Mouse (Mus musculus) heart, embryonic 12.5 days (tissue): ENCODE measurements around the gene Dhx57. TPM values are rescaled to one million over a fixed set of nuclear protein-coding genes. Genes with fewer than 3 reads are reported as not detected.
"Not testable (repeated sequence)": the region's sequence is repeated elsewhere in the genome, so short reads cannot be mapped to it uniquely, and the experiment has no call there.

Source experiments
- ATAC-seq: fragments of 200-750 bp; cut with Nextera tagmentation; 2 replicates; pipeline ENCODE4 v1.8.0; 2017; ENCODE audit warnings: moderate TSS enrichment, moderate library complexity; ENCODE audit not compliant: insufficient number of reproducible peaks, low FRiP score
- H3K27ac ChIP-seq: fragments of 300-500 bp; sonication (generic); 2 replicates; pipeline ENCODE4 v1.5.1; 2016; ENCODE audit warnings: mild to moderate bottlenecking, moderate library complexity; ENCODE audit not compliant: poor library complexity, severe bottlenecking
- H3K27me3 ChIP-seq: fragments of 300-500 bp; sonication (generic); replicated peaks from 2 replicates; pipeline ENCODE4 v1.6.1; 2016; ENCODE audit warnings: mild to moderate bottlenecking, moderate library complexity
- H3K36me3 ChIP-seq: fragments of 300-500 bp; sonication (generic); 2 replicates; pipeline ENCODE4 v1.6.1; 2016; ENCODE audit warnings: mild to moderate bottlenecking, moderate library complexity
- H3K4me1 ChIP-seq: fragments of 300-500 bp; sonication (generic); replicated peaks from 2 replicates; pipeline ENCODE4 v1.6.1; 2016; ENCODE audit warnings: mild to moderate bottlenecking
- H3K4me2 ChIP-seq: fragments of 300-500 bp; sonication (generic); 2 replicates; pipeline ENCODE4 v1.6.1; 2016; ENCODE audit warnings: mild to moderate bottlenecking, moderate library complexity
- H3K4me3 ChIP-seq: fragments of 300-500 bp; sonication (generic); 2 replicates; pipeline ENCODE4 v1.5.1; 2016; ENCODE audit warnings: mild to moderate bottlenecking
- H3K9ac ChIP-seq: fragments of 300-500 bp; sonication (generic); 2 replicates; pipeline ENCODE4 v1.6.1; 2016; ENCODE audit warnings: mild to moderate bottlenecking, moderate library complexity
- H3K9me3 ChIP-seq: fragments of 300-500 bp; sonication (generic); replicated peaks from 2 replicates; pipeline ENCODE4 v1.6.1; 2016; ENCODE audit warnings: mild to moderate bottlenecking, moderate library complexity
- WGBS: fragments of 180-500 bp; shearing (Covaris S2); methylation state at CpG from one replicate; pipeline ENCODE4 v1.1.7; 2016; 5-methylcytosine and 5-hydroxymethylcytosine counted together
- polyA plus RNA-seq: library from polyadenylated mRNA; unstranded; fragments of >200 nt; fragmentation: Nextera tagmentation; extraction: Ambion mirVana; gene quantifications from 2 replicates; pipeline ENCODE4 v1.2.1, GENCODE M21; 2016

Gene Dhx57
- polyA plus RNA-seq, 1 experiment from 2014 or later: 13.8 TPM

DNA sequence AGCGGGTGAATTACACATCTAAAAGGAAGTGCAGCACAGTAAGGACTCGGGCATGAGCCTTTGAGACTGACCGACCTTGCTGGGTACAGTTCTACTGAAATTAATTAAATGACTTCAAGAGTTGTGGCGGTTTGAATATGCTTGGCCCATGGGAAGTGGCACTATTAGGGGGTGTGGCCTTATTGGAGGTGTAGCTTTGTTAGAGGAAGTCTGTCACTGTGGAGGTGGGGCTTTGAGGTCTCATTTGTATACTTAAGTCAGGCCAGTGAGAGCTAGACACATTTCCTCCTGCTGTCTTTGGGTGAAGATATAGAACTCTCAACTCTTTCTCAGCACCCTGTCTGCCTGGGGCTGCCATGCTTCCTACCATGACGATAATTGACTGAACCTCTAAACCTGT lies 35.9 kb downstream of the Dhx57 start:
- 94% methylated on average over 5 of the region's 5 CpGs for WGBS
- no peak for ATAC-seq
- Histone ChIP-seq H3K27me3 (no peaks in the 10 kb centered on the region), H3K9me3 (0 out of 2 replicates have a peak, but pooled peaks cover 9% of the 10 kb centered on the region), H3K4me3 (no peak overlapping the region), H3K27ac (peak overlapping the region; percentile 85), H3K4me1 (peaks cover 27% of the 10 kb centered on the region), H3K36me3 (peaks cover 78% of the 10 kb centered on the region), H3K4me2 (0 out of 2 replicates have a peak overlapping the region, but pooled peaks have one; percentile 59), H3K9ac (0 out of 2 replicates have a peak overlapping the region, but pooled peaks have one; percentile 11)

DNA sequence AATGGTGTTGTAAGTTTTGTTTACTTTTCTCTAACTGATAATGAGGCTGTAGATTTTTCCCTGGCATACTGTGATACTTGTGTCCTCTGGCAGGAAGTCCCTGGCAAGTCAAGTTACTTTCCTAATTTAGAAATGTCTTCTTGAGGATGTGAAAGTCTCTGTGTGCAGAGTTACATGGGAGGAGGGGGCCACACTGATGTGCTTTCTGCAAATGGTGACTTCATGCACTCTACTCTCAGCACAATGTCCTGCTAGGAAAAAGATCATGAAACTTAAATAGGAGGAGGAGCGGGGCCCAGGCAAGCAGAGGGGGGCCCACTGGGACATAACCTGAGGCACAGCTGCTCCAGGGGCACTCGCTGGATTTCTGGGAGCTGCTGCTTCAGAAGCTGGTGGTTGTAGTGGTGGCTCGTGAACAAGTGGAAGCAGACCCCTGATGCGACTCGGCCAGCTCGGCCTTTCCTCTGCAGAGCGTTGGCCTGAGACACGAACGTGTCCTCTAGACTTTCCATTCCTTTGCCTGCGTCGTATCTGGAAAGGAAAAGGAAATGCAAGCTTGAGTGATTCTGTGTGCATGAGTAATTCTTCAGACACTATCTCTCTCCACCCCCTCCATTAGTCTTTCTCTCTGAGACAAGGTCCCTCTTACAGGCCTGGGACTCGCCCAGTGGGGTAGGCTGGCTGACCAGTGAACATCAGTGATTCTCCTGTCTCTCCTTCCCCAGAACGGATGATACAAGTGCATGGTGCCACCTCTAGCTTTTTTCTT lies 37.3 kb downstream of the Dhx57 start:
- peak; percentile 63 for ATAC-seq
- H3K4me2 ChIP-seq: no peak overlapping the region
- no peak overlapping the region for H3K4me3 ChIP-seq
- H3K9me3 ChIP-seq: 0 out of 2 replicates have a peak, but pooled peaks cover 9% of the 10 kb centered on the region
- peaks cover 27% of the 10 kb centered on the region for H3K4me1 ChIP-seq
- H3K27me3 ChIP-seq: no peaks in the 10 kb centered on the region
- peaks cover 79% of the 10 kb centered on the region for H3K36me3 ChIP-seq
- WGBS: 59% methylated on average over 13 of the region's 13 CpGs
- peak overlapping the region; percentile 88 for H3K27ac ChIP-seq
- H3K9ac ChIP-seq: no peak overlapping the region

DNA sequence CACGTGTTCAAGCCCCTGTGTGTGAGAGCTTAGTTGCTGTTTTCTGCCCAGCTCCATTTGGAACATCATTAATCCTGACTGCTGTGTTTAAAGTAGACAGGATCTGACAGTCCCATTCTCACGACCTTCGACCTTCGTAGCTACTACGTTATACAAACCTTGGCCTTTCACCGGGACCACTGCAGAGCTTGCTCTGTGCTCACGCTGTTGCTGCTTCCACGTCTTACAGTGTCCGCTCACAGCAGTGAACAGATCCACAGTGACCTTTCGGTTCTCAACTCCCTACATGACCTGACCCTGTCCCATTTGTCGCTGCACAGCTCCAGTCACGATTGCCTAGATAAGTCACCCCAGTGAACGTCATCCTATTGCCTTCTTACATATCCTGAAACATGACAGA lies 47.2 kb downstream of the Dhx57 start:
- no peak for ATAC-seq
- Histone ChIP-seq H3K9me3 (no peaks in the 10 kb centered on the region), H3K36me3 (peaks cover 91% of the 10 kb centered on the region), H3K27me3 (no peaks in the 10 kb centered on the region), H3K9ac (no peak overlapping the region), H3K4me2 (no peak overlapping the region), H3K27ac (no peak overlapping the region), H3K4me1 (no peaks in the 10 kb centered on the region), H3K4me3 (no peak overlapping the region)
- 65% methylated on average over 13 of the region's 13 CpGs for WGBS

GRCm38 (mm10) chr17:80241594-80241993 lies 48.7 kb downstream of the Dhx57 start:
- H3K4me3 ChIP-seq: no peak overlapping the region
- no peak overlapping the region for H3K27ac ChIP-seq
- no peaks in the 10 kb centered on the region for H3K4me1 ChIP-seq
- no peaks in the 10 kb centered on the region for H3K9me3 ChIP-seq
- no peak overlapping the region for H3K9ac ChIP-seq
- H3K4me2 ChIP-seq: no peak overlapping the region
- peaks cover 84% of the 10 kb centered on the region for H3K36me3 ChIP-seq
- WGBS: 90% methylated on average over 9 of the region's 9 CpGs
- no peaks in the 10 kb centered on the region for H3K27me3 ChIP-seq
- ATAC-seq: no peak

GRCm38 (mm10) chr17:80237475-80237874 lies 52.8 kb downstream of the Dhx57 start:
- Histone ChIP-seq H3K36me3 (peaks cover 47% of the 10 kb centered on the region), H3K4me1 (no peaks in the 10 kb centered on the region), H3K4me3 (no peak overlapping the region), H3K9ac (no peak overlapping the region), H3K4me2 (no peak overlapping the region), H3K27ac (no peak overlapping the region), H3K27me3 (no peaks in the 10 kb centered on the region), H3K9me3 (no peaks in the 10 kb centered on the region)
- ATAC-seq: no peak
- 83% methylated on average over 5 of the region's 5 CpGs for WGBS

GRCm38 (mm10) chr17:80236805-80237204 lies 53.5 kb downstream of the Dhx57 start:
- Histone ChIP-seq H3K9ac (no peak overlapping the region), H3K27ac (no peak overlapping the region), H3K4me3 (no peak overlapping the region), H3K27me3 (no peaks in the 10 kb centered on the region), H3K4me2 (no peak overlapping the region), H3K36me3 (peaks cover 41% of the 10 kb centered on the region), H3K4me1 (no peaks in the 10 kb centered on the region), H3K9me3 (no peaks in the 10 kb centered on the region)
- 89% methylated on average over 3 of the region's 3 CpGs for WGBS
- ATAC-seq: no peak

DNA sequence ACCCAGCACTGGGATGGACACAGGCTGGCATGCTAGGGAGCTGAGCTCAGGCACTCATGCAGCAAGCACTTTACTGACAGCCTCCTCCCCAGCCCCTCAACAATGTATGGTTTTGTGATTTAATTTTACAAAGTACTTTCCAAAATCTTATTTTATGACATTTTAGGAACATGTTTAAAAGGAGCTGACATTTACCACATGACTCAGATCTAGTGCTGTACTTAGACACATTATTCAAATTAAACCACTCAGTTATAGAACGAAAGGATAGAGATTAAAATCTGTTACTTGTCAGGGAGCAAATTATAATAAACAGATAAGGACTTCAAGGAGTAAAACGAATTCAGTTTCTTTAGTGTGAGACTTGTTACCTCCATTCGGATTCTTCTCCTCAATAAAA lies 54.8 kb downstream of the Dhx57 start:
- Histone ChIP-seq H3K27me3 (no peaks in the 10 kb centered on the region), H3K4me3 (no peak overlapping the region), H3K36me3 (peaks cover 30% of the 10 kb centered on the region), H3K27ac (no peak overlapping the region), H3K9me3 (no peaks in the 10 kb centered on the region), H3K9ac (no peak overlapping the region), H3K4me1 (no peaks in the 10 kb centered on the region), H3K4me2 (no peak overlapping the region)
- ATAC-seq: no peak
- WGBS: 82% methylated on average over 3 of the region's 3 CpGs

DNA sequence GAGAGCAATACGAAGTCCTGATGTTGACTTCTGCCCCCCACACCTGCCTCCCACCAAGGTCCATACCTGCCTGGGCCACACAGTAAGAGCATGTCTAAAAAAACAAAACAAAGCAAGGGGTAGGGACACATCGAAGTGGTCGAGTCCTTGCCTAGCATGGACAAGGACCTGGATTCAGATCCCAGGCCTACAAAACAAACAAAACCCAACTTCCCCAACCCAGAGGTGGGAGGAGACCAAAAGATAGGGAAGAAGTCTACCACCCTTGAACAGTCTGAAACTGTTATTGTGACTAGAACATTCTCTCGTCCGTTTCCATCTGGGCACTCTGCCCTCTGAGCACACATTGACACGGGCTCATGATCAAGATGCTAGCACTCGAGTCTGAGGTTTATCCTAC lies 55.9 kb downstream of the Dhx57 start:
- no peak overlapping the region for H3K27ac ChIP-seq
- no peaks in the 10 kb centered on the region for H3K27me3 ChIP-seq
- H3K4me3 ChIP-seq: no peak overlapping the region
- H3K36me3 ChIP-seq: peaks cover 20% of the 10 kb centered on the region
- H3K9me3 ChIP-seq: no peaks in the 10 kb centered on the region
- H3K4me2 ChIP-seq: no peak overlapping the region
- H3K4me1 ChIP-seq: no peaks in the 10 kb centered on the region
- WGBS: 81% methylated on average over 7 of the region's 7 CpGs
- ATAC-seq: no peak
- H3K9ac ChIP-seq: no peak overlapping the region

DNA sequence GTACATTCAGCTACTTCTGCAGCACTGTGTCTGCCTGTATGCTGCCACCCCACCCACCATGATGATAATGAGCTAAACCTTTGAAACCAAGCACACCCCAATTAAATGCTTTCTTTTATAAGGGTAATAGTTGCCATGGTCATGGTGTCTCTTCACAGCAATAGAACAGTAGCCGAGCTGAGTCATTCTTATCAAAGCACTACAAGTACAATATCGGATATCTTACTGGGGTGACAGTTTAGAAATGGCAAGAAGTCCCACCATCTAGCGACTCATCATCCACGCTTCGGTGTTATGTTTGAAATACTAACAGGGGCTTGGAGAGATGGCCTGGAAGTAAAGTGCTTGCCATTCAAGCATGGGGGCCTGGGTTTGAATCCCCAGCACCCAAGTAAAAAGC lies 56.4 kb downstream of the Dhx57 start:
- ATAC-seq: no peak
- Histone ChIP-seq H3K4me1 (no peaks in the 10 kb centered on the region), H3K9ac (no peak overlapping the region), H3K27ac (no peak overlapping the region), H3K36me3 (peaks cover 21% of the 10 kb centered on the region), H3K9me3 (no peaks in the 10 kb centered on the region), H3K27me3 (no peaks in the 10 kb centered on the region), H3K4me2 (no peak overlapping the region), H3K4me3 (no peak overlapping the region)
- WGBS: 90% methylated on average over 5 of the region's 5 CpGs

DNA sequence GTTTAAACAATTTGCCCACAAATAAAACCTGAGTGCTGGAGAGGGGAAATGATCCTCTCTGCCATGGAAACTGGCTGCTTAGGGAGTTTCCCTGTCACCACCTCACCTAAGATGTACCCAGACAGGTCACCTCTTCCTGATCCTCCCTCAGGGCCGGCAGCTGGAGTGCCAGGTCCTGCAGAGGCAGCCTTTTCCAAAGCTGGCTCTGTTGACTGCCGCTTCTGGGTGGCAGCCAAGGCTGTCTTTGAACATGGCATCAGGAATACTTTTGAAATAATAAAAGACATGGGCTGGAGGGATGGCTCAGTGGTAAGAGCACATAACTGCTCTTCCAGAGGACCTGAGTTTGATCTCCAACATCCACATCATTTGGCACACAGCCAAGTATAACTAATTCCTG lies 60.9 kb downstream of the Dhx57 start:
- Histone ChIP-seq H3K27me3 (no peaks in the 10 kb centered on the region), H3K36me3 (peaks cover 20% of the 10 kb centered on the region; the same call in 1 of the 2 replicates), H3K27ac (no peak overlapping the region), H3K4me2 (no peak overlapping the region), H3K9ac (no peak overlapping the region), H3K9me3 (no peaks in the 10 kb centered on the region), H3K4me3 (no peak overlapping the region), H3K4me1 (0 out of 2 replicates have a peak, but pooled peaks cover 4% of the 10 kb centered on the region)
- no peak for ATAC-seq
- 88% methylated on average over 2 of the region's 2 CpGs for WGBS

- H3K4me3 ChIP-seq: peak overlapping the region; percentile 63
- not testable (repeated sequence) for H3K27me3 ChIP-seq, H3K4me1 ChIP-seq, H3K9me3 ChIP-seq, ATAC-seq
- H3K4me2 ChIP-seq: peak overlapping the region; percentile 83
- peak overlapping the region; percentile 86; the same call in 1 of the 2 replicates for H3K27ac ChIP-seq
- WGBS: 54% methylated on average over 5 of the region's 5 CpGs
- peaks cover 20% of the 10 kb centered on the region; the same call in 1 of the 2 replicates for H3K36me3 ChIP-seq
- peak overlapping the region; percentile 78 for H3K9ac ChIP-seq
These were observed 65.1 kb downstream of the Dhx57 start for GRCm38 (mm10) chr17:80225142-80225541.
